Mouse (Mus musculus) CH12.LX (cell line): ENCODE data around the gene Banf1. TPM values are rescaled to one million over a fixed set of nuclear protein-coding genes. Genes with fewer than 3 reads are reported as not detected.

Experiments
- DNase-seq: peaks from one replicate; pipeline ENCODE4 v3.0.0-alpha.2; 2013; ENCODE audit errors: extremely low read depth
- H3K27ac ChIP-seq: 2 replicates; pipeline ENCODE4 v1.5.1; 2012; ENCODE audit warnings: low read depth, mild to moderate bottlenecking, control low read depth, moderate library complexity; ENCODE audit not compliant: insufficient read depth
- H3K27me3 ChIP-seq: replicated peaks from 2 replicates; pipeline ENCODE3; 2012; ENCODE audit warnings: inconsistent platforms
- H3K36me3 ChIP-seq, 2 experiments: replicated peaks in 1 of 2; 2 replicates each; pipeline versions ENCODE3 to v1.6.1; 2012; ENCODE audit warnings: inconsistent platforms in 1 of 2, low read length in 1 of 2, mild to moderate bottlenecking in 1 of 2, mixed read lengths in 1 of 2, moderate library complexity in 1 of 2; ENCODE audit not compliant: control insufficient read depth in 1 of 2, insufficient read depth in 1 of 2
- H3K4me1 ChIP-seq, 2 experiments: 2 replicates each; pipeline ENCODE4 v1.6.1; 2012; ENCODE audit warnings: inconsistent platforms in 1 of 2, moderate library complexity in 1 of 2; ENCODE audit not compliant: insufficient read depth in 2 of 2, control insufficient read depth in 1 of 2
- H3K4me2 ChIP-seq: 2 replicates; pipeline ENCODE4 v1.6.1; 2012; ENCODE audit warnings: low read depth, mild to moderate bottlenecking, control low read depth; ENCODE audit not compliant: poor library complexity, insufficient read depth, severe bottlenecking
- H3K4me3 ChIP-seq, 3 experiments: fragments of 150-350 bp in 1 of 3; sonication (generic) in 1 of 3; replicated peaks in 1 of 3; 2 replicates each; pipeline versions ENCODE3 to v1.5.1; 2011 to 2012; ENCODE audit warnings: low read depth in 2 of 3, low read length in 2 of 3, mild to moderate bottlenecking in 2 of 3, moderate library complexity in 2 of 3, control low read depth in 1 of 3, improper control_type of control experiment in 1 of 3, inconsistent platforms in 1 of 3, mixed read lengths in 1 of 3; ENCODE audit not compliant: poor library complexity in 1 of 3
- H3K79me2 ChIP-seq: replicated peaks from 2 replicates; pipeline ENCODE4 v1.6.1; 2012; ENCODE audit warnings: mild to moderate bottlenecking, moderate library complexity; ENCODE audit not compliant: control insufficient read depth, poor library complexity, insufficient read depth, severe bottlenecking; ENCODE audit errors: extremely low read depth
- H3K9ac ChIP-seq: 2 replicates; pipeline ENCODE4 v1.6.1; 2012; ENCODE audit warnings: low read depth, mild to moderate bottlenecking, control low read depth, moderate library complexity; ENCODE audit not compliant: insufficient read depth
- H3K9me3 ChIP-seq: replicated peaks from 2 replicates; pipeline ENCODE3; 2012; ENCODE audit warnings: low read length, inconsistent platforms, mixed read lengths
- BHLHE40 ChIP-seq: IDR thresholded peaks from 2 replicates; pipeline ENCODE4 v1.6.1; 2011; ENCODE audit warnings: mild to moderate bottlenecking, low read depth, low read length, improper control_type of control experiment
- CHD1 ChIP-seq: IDR thresholded peaks from 2 replicates; pipeline ENCODE4 v1.6.1; 2012; ENCODE audit warnings: low read depth, low read length, improper control_type of control experiment, inconsistent platforms
- EP300 ChIP-seq: IDR thresholded peaks from 2 replicates; pipeline ENCODE4 v1.6.1; 2011; ENCODE audit warnings: low read length, improper control_type of control experiment
- GABPA ChIP-seq: IDR thresholded peaks from 2 replicates; pipeline ENCODE4 v1.6.1; 2012; ENCODE audit warnings: low read depth, low read length, improper control_type of control experiment, inconsistent platforms; ENCODE audit not compliant: insufficient replicate concordance
- HCFC1 ChIP-seq: IDR thresholded peaks from 2 replicates; pipeline ENCODE4 v1.6.1; 2012; ENCODE audit warnings: low read depth, mild to moderate bottlenecking, inconsistent platforms, low read length, improper control_type of control experiment
- IRF4 ChIP-seq: IDR thresholded peaks from 2 replicates; pipeline ENCODE4 v1.6.1; 2014; ENCODE audit warnings: low read depth, mild to moderate bottlenecking, inconsistent platforms, low read length, improper control_type of control experiment
- JUND ChIP-seq: conservative IDR thresholded peaks from 2 replicates; pipeline ENCODE4 v1.6.1; 2011; ENCODE audit warnings: low read depth, low read length, improper control_type of control experiment
- MAX ChIP-seq: IDR thresholded peaks from 2 replicates; pipeline ENCODE4 v1.6.1; 2011; ENCODE audit warnings: low read length, improper control_type of control experiment
- MXI1 ChIP-seq: IDR thresholded peaks from 2 replicates; pipeline ENCODE4 v1.6.1; 2011; ENCODE audit warnings: mild to moderate bottlenecking, low read depth, low read length, improper control_type of control experiment
- NELFE ChIP-seq: IDR thresholded peaks from 2 replicates; pipeline ENCODE4 v1.6.1; 2011; ENCODE audit warnings: low read depth, low read length, improper control_type of control experiment
- PAX5 ChIP-seq: IDR thresholded peaks from 2 replicates; pipeline ENCODE4 v1.6.1; 2012; ENCODE audit warnings: low read length, inconsistent platforms, mixed read lengths
- TBP ChIP-seq: conservative IDR thresholded peaks from 2 replicates; pipeline ENCODE4 v1.6.1; 2011; ENCODE audit warnings: low read depth, low read length, improper control_type of control experiment
- UBTF ChIP-seq: IDR thresholded peaks from 2 replicates; pipeline ENCODE4 v1.6.1; 2012; ENCODE audit warnings: low read depth, mild to moderate bottlenecking, inconsistent platforms, low read length, improper control_type of control experiment, moderate library complexity
- USF2 ChIP-seq: conservative IDR thresholded peaks from 2 replicates; pipeline ENCODE4 v1.6.1; 2011; ENCODE audit warnings: low read depth, low read length, improper control_type of control experiment
- ZKSCAN1 ChIP-seq: IDR thresholded peaks from 2 replicates; pipeline ENCODE4 v1.6.1; 2012; ENCODE audit warnings: low read depth, inconsistent platforms, low read length, improper control_type of control experiment, borderline replicate concordance
- ZMIZ1 ChIP-seq: IDR thresholded peaks from 2 replicates; pipeline ENCODE4 v1.6.1; 2012; ENCODE audit warnings: low read depth, mild to moderate bottlenecking, inconsistent platforms, low read length, improper control_type of control experiment
- ZNF384 ChIP-seq: IDR thresholded peaks from 2 replicates; pipeline ENCODE4 v1.6.1; 2012; ENCODE audit warnings: low read depth, low read length, improper control_type of control experiment, inconsistent platforms
- dilution Hi-C: fragments of 300-500 bp; cut with MboI; formaldehyde crosslinking; loops from 2 replicates; pipeline ENCODE4 v1.14.3; 2020; ENCODE audit warnings: low sequenced_read_pairs; ENCODE audit not compliant: extremely low pct_unique_long_range_greater_than_20kb, extremely low pct_ligation_motif_present
- in situ Hi-C: fragments of 300-500 bp; cut with MboI; formaldehyde crosslinking; loops from 3 replicates; pipeline ENCODE4 v1.14.3; 2019; ENCODE audit warnings: low sequenced_read_pairs, low pct_ligation_motif_present, low pct_unique_long_range_greater_than_20kb, mixed read lengths
- polyA plus RNA-seq: library from polyadenylated mRNA; unstranded; fragments of >175 nt; gene quantifications from 2 replicates; pipeline ENCODE4 v1.2.1, GENCODE M21; 2012; ENCODE audit warnings: low read depth; ENCODE audit not compliant: insufficient read length
- total RNA-seq, 2 experiments: library from RNA; depleted of rRNA; stranded (reverse); fragments of 300-350 nt in 1 of 2; fragments of >200 nt in 1 of 2; gene quantifications; 2 replicates each; pipeline ENCODE4 v1.2.3; 2012 to 2014

The Banf1 gene
- total RNA-seq (2012; rRNA removed): 161 and 176 TPM in 2 replicates
- 212 and 273 TPM in 2 replicates for total RNA-seq (2014; rRNA removed)
- polyA plus RNA-seq: 450 and 496 TPM in 2 replicates

DNA sequence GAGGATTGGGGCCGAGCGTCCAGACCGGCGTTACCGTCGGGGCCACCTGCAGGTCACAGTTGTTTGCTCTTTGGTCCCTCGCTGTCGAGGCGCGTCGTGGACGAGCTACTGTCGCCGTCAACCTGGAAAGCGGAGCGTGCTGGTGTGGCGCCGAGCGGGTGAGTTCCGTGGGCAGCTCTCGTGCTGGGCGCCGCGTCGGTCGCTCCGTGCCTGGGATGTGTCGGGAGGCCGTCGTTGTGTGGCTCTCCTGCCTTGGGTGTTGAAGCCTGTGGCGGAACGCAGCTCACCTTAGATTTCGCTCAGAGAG lies at the start of gene Banf1:
Banf1 (minus strand) TSS at position 116 of the 307 bp plus-strand sequence.
- Histone ChIP-seq H3K36me3 (peaks cover 36 to 64% of the 10 kb centered on the region in 2 experiments), H3K79me2 (peaks cover 41% of the 10 kb centered on the region), H3K9ac (peak within 1 kb of the TSS; percentile 91), H3K27ac (peak within 1 kb of the TSS; percentile 88), H3K27me3 (no peaks in the 10 kb centered on the region), H3K4me3 (peak within 1 kb of the TSS; percentile 81 to 98 (median 94)), H3K4me1 (peaks cover 19 to 41% of the 10 kb centered on the region in 2 experiments), H3K4me2 (peak within 1 kb of the TSS; percentile 80), H3K9me3 (no peaks in the 10 kb centered on the region)
- dilution Hi-C loops: no loop called here
- no peak for DNase-seq
- TF ChIP-seq EP300: no peak
- TF ChIP-seq CHD1: no peak
- TF ChIP-seq ZMIZ1: no peak
- no peak for TF ChIP-seq IRF4
- TF ChIP-seq UBTF: no peak
- no peak for TF ChIP-seq GABPA
- TF ChIP-seq HCFC1: no peak
- TF ChIP-seq NELFE: no peak
- no peak for TF ChIP-seq MXI1
- no peak for TF ChIP-seq PAX5
- in situ Hi-C loops: no loop called here

DNA sequence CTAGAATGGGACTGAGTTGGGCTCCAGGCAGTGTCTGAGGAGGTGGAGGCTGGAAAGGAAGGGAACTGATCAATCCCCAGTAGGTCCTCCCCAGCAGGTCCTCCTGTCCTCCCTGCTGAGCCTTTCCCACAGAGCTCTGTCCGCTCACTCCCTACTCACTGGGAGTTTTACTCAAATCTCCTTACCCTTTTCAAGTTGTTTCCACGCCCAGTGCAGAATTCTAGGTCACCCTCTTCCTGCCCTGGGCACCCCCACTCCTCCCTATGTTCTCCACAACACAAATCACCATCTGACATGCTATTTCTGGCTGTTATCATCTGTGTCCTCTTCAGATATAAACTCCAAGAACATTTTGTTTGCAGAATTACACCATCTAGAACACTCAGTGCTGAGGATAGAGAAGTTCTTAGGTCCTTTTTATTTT lies 47.6 kb upstream of the Banf1 start:
- Histone ChIP-seq H3K9me3 (no peaks in the 10 kb centered on the region), H3K4me3 (no peak overlapping the region), H3K36me3 (peaks cover 0 to 19% of the 10 kb centered on the region in 2 experiments)
- TF ChIP-seq GABPA (no peak), MAX (no peak), ZNF384 (no peak), USF2 (no peak), ZKSCAN1 (no peak), BHLHE40 (no peak), IRF4 (no peak), NELFE (no peak), JUND (no peak), TBP (no peak)
- TF ChIP-seq, all 38 proteins: peak for 0
- Histone ChIP-seq H3K27ac (no peak overlapping the region), H3K79me2 (no peaks in the 10 kb centered on the region), H3K9ac (no peak overlapping the region), H3K27me3 (no peaks in the 10 kb centered on the region), H3K4me1 (0 out of 4 replicates have a peak, but pooled peaks cover 0 to 3% of the 10 kb centered on the region in 2 experiments), H3K4me2 (no peak overlapping the region)
- DNase-seq: no peak
- dilution Hi-C loops: no loop called here
- in situ Hi-C loops: no loop called here
